In the genomic region with DNA sequence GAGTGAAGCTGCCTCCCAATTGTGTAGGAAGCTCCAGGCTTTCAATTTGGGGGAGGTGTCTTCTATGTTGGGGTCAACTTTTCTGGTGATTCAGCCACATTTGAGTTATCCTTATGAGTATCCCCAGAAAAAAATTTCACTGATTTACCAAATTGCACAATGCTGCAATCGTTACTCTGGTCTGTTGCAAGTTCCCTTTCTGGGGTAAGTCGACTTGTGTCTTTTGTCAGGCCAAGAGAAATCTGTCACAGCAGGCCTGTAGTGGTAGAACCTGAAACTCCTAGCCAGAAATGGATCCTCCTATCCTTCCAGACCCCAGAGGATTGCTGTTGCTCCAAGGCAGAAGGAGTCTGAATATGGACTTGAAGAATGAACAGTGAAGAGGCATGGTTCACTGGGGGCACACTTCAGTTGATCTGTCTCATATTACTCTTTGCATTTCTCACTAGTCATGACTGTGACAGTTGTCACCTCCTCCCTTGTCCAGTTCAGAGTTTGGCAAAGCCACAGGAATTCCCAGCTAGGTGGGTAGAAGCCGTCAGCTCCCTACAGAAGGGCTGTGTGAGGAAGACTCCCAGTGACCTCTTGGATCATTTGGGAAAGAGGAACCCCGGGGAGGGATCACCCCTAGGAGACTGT, we compare ENCODE assay signal across 25 mouse cellular contexts.
DNase-seq lines count a peak whose midpoint lies in the region; ATAC-seq and TF ChIP-seq lines count a peak whose summit lies in the region.
"Had no signal": no experiment of that assay in that cellular context is flagged by ENCODE, and none has a peak within 500 bp of the region (broad histone marks: within the 10 kb centered on the region; RNA-seq: fewer than 3 reads in every experiment).

No protein-coding gene starts in this region.

- H3K9ac ChIP-seq in intestine, embryonic 16.5 days (ENCODE audit: low read depth, low read length): no peak overlapping the region
- H3K9ac ChIP-seq: embryonic facial prominence, embryonic 15.5 days; forebrain, embryonic 15.5 days; heart, embryonic 12.5 days; limb, embryonic 13.5 days; liver, embryonic 15.5 days had no signal

- no peaks in the 10 kb centered on the region for H3K36me3 ChIP-seq in intestine, embryonic 16.5 days (ENCODE audit: control insufficient read depth, insufficient read depth, low read length)
- H3K36me3 ChIP-seq: embryonic facial prominence, embryonic 15.5 days; forebrain, embryonic 15.5 days; G1E; heart, embryonic 12.5 days; hindbrain, embryonic 10.5 days; limb, embryonic 13.5 days; liver, embryonic 15.5 days had no signal

- TF ChIP-seq CTCF in lung, adult 2 months (IDR thresholded peaks at IDR 0.05; ENCODE audit: insufficient read depth, low read length): no peak

- no peaks in the 10 kb centered on the region for H3K27me3 ChIP-seq in intestine, embryonic 16.5 days (replicated peaks; ENCODE audit: control insufficient read depth, insufficient read depth, low read length)
- H3K27me3 ChIP-seq: CH12.LX; embryonic facial prominence, embryonic 15.5 days; forebrain, embryonic 15.5 days; heart, embryonic 12.5 days; limb, embryonic 13.5 days; liver, embryonic 15.5 days had no signal

- no peaks in the 10 kb centered on the region for H3K9me3 ChIP-seq in intestine, embryonic 16.5 days (ENCODE audit: control insufficient read depth, low read length)
- H3K9me3 ChIP-seq: embryonic facial prominence, embryonic 15.5 days; forebrain, embryonic 15.5 days; heart, embryonic 12.5 days; hindbrain, embryonic 10.5 days; limb, embryonic 13.5 days; liver, embryonic 15.5 days had no signal

- H3K27ac ChIP-seq in brown adipose tissue, adult 24 weeks (replicated peaks; ENCODE audit: low read depth, low read length): peak overlapping the region; percentile 75
- H3K27ac ChIP-seq in intestine, embryonic 16.5 days (ENCODE audit: low read length): no peak overlapping the region
- H3K27ac ChIP-seq: embryonic facial prominence, embryonic 15.5 days; forebrain, embryonic 15.5 days; hindbrain, embryonic 10.5 days; limb, embryonic 13.5 days; liver, embryonic 15.5 days had no signal

- no peak for TF ChIP-seq POLR2A in lung, adult 2 months (IDR thresholded peaks at IDR 0.05; ENCODE audit: borderline replicate concordance, extremely low read depth, low read depth, low read length)

- peak; percentile 82 for ATAC-seq in monocyte, adult 5-6 weeks (replicated peaks; ENCODE audit: insufficient number of reproducible peaks, low FRiP score, low TSS enrichment, poor library complexity, severe bottlenecking)
- ATAC-seq in intestine, embryonic 16.5 days: no peak
- ATAC-seq: activated CD4-positive, CD25-positive, alpha-beta regulatory T cell, adult 4 months; forebrain, embryonic 15.5 days had no signal

- 59% methylated on average over 4 of the region's 4 CpGs for WGBS in lung, adult 2 months
- WGBS in intestine, embryonic 16.5 days: 84% methylated on average over 4 of the region's 4 CpGs

- H3K4me3 ChIP-seq in lung, adult 2 months (replicated peaks; ENCODE audit: extremely low read depth, low read depth, low read length): no peak overlapping the region
- H3K4me3 ChIP-seq in brown adipose tissue, adult 24 weeks (ENCODE audit: insufficient read depth, low read depth, low read length): no peak overlapping the region
- H3K4me3 ChIP-seq in intestine, embryonic 16.5 days (ENCODE audit: low read length): no peak overlapping the region
- H3K4me3 ChIP-seq: embryonic facial prominence, embryonic 15.5 days; forebrain, embryonic 15.5 days; heart, embryonic 12.5 days; hindbrain, embryonic 10.5 days; limb, embryonic 13.5 days; liver, embryonic 15.5 days had no signal

- H3K4me2 ChIP-seq in intestine, embryonic 16.5 days (ENCODE audit: low read depth, low read length): no peak overlapping the region
- H3K4me2 ChIP-seq: embryonic facial prominence, embryonic 15.5 days; forebrain, embryonic 15.5 days; heart, embryonic 12.5 days; limb, embryonic 13.5 days; liver, embryonic 15.5 days; midbrain, embryonic 11.5 days had no signal

- no peaks in the 10 kb centered on the region for H3K4me1 ChIP-seq in lung, adult 2 months (ENCODE audit: control insufficient read depth, insufficient read depth, low read length)
- peaks cover 6% of the 10 kb centered on the region; the same call in 1 of the 2 replicates for H3K4me1 ChIP-seq in brown adipose tissue, adult 24 weeks (ENCODE audit: control insufficient read depth, insufficient read depth, insufficient read length, low read length)
- no peaks in the 10 kb centered on the region for H3K4me1 ChIP-seq in intestine, embryonic 16.5 days (ENCODE audit: control insufficient read depth, insufficient read depth, low read length)
- H3K4me1 ChIP-seq: embryonic facial prominence, embryonic 15.5 days; forebrain, embryonic 15.5 days; heart, embryonic 12.5 days; limb, embryonic 13.5 days; liver, embryonic 15.5 days had no signal

- DNase-seq in heart, adult 11 months: peak; percentile 59
- no peak for DNase-seq in heart, adult 8-10 months (ENCODE audit: low spot score)
- DNase-seq in lung, postnatal 25 days (ENCODE audit: low spot score): peak; percentile 37
- DNase-seq in lung, adult 2 months: no peak
- DNase-seq in left cerebral cortex, postnatal 14 days (ENCODE audit: low spot score in 2 of 2): no peak
- DNase-seq: adrenal gland, postnatal 10 days; B cell, adult 2 months; heart, postnatal 10 days; kidney, adult 11 months; kidney, postnatal 10 days; layer of hippocampus, postnatal 36 days; lung, postnatal 10 days had no signal

- intact Hi-C loops in left cerebral cortex, postnatal 14 days (cut with DNase I): no loop called here

Comparison
In these comparisons a context has a peak if more than half of its experiments do, and no peak if none do; other contexts are left out.
1. DNase-seq: peak in heart, adult 11 months (single experiment) and lung, postnatal 25 days (single experiment); none in heart, adult 8-10 months (single experiment), lung, adult 2 months (single experiment) and left cerebral cortex, postnatal 14 days (0 of 2).